Comparison of ENCODE assay signal across 9 mouse cellular contexts in the genomic region with DNA sequence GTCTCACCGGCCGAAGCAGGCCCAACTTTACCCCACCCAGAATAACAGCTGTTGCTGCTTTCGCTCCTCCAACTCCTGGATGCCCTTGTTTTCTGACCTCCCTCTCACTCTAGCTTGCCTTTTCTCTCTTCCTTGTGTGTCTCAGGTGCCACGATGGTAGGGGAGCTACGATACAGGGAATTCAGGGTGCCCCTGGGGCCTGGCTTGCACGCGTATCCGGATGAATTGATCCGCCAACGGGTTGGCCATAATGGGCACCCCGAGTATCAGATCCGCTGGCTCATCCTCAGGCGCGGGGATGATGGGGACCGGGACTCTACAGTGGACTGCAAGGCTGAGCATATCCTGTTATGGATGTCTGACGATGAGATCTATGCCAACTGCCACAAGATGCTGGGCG. TPM values are rescaled to one million over a fixed set of nuclear protein-coding genes. Genes with fewer than 3 reads are reported as not detected.
DNase-seq lines count a peak whose midpoint lies in the region; ATAC-seq and TF ChIP-seq lines count a peak whose summit lies in the region.
"Had no signal": no experiment of that assay in that cellular context is flagged by ENCODE, and none has a peak within 500 bp of the region (broad histone marks: within the 10 kb centered on the region; RNA-seq: fewer than 3 reads in every experiment).

No protein-coding gene starts in this region.

- peaks cover 15% of the 10 kb centered on the region for H3K79me2 ChIP-seq in MEL (ENCODE audit: control insufficient read depth, insufficient read depth, low read length, poor library complexity)

- no peak for TF ChIP-seq CTCF in MEL (IDR thresholded peaks at IDR 0.05 in 2 of 3, conservative IDR thresholded peaks at IDR 0.05 in 1 of 3; ENCODE audit: control insufficient read depth in 1 of 3, insufficient read depth in 1 of 3, low read depth in 2 of 3, low read length in 3 of 3, poor library complexity in 1 of 3, severe bottlenecking in 1 of 3)

- TF ChIP-seq POLR2A in MEL (IDR thresholded peaks at IDR 0.05; ENCODE audit: control insufficient read depth in 1 of 2, insufficient read depth in 1 of 2, low read depth in 1 of 2, low read length in 2 of 2, poor library complexity in 1 of 2), result no peak; a peak in 1 of 4 replicates

- H3K4me2 ChIP-seq in heart, embryonic 12.5 days, result peak overlapping the region; percentile 91

- WGBS in heart, embryonic 12.5 days, result 67% methylated on average over 17 of the region's 17 CpGs
- WGBS in midbrain, embryonic 10.5 days, result 82% methylated on average over 17 of the region's 17 CpGs

- H3K4me1 ChIP-seq in heart, embryonic 12.5 days (replicated peaks), result peaks cover 52% of the 10 kb centered on the region
- peaks cover 6 to 10% of the 10 kb centered on the region in 2 experiments; a peak in 3 of 4 replicates for H3K4me1 ChIP-seq in MEL (ENCODE audit: control insufficient read depth in 1 of 2, insufficient read depth in 2 of 2, low read length in 2 of 2)
- H3K4me1 ChIP-seq in midbrain, embryonic 10.5 days, result peaks cover 49% of the 10 kb centered on the region

- intact Hi-C loops in heart, postnatal 25 days (cut with DNase I), result no loop called here
- intact Hi-C loops in heart, postnatal 10 days (cut with DNase I), result no loop called here

- H3K27me3 ChIP-seq in heart, embryonic 12.5 days (replicated peaks), result no peaks in the 10 kb centered on the region
- no peaks in the 10 kb centered on the region for H3K27me3 ChIP-seq in MEL (ENCODE audit: control insufficient read depth in 1 of 2, insufficient read depth in 2 of 2, low read length in 2 of 2)
- no peaks in the 10 kb centered on the region for H3K27me3 ChIP-seq in midbrain, embryonic 10.5 days (ENCODE audit: low read depth, poor library complexity, severe bottlenecking)

- H3K4me3 ChIP-seq in heart, embryonic 12.5 days, result peak overlapping the region; percentile 78
- H3K4me3 ChIP-seq in MEL (ENCODE audit: control insufficient read depth in 1 of 2, insufficient read depth in 1 of 2, low read depth in 2 of 2, low read length in 2 of 2), result peak overlapping the region; percentile 78 to 99
- peak overlapping the region; percentile 82 for H3K4me3 ChIP-seq in midbrain, embryonic 10.5 days

- ATAC-seq in heart, embryonic 12.5 days (ENCODE audit: insufficient number of reproducible peaks, low FRiP score), result no peak
- ATAC-seq in cerebellum, adult (ENCODE audit: insufficient number of reproducible peaks, low FRiP score, low TSS enrichment), result no peak

- H3K9ac ChIP-seq in heart, embryonic 12.5 days, result peak overlapping the region; percentile 94
- peak overlapping the region; percentile 83 for H3K9ac ChIP-seq in MEL (ENCODE audit: control insufficient read depth, low read depth, low read length, poor library complexity, severe bottlenecking)

- H3K9me3 ChIP-seq in heart, embryonic 12.5 days (replicated peaks), result no peaks in the 10 kb centered on the region
- H3K9me3 ChIP-seq in MEL (replicated peaks; ENCODE audit: insufficient read depth, low read length), result no peaks in the 10 kb centered on the region
- no peaks in the 10 kb centered on the region for H3K9me3 ChIP-seq in midbrain, embryonic 10.5 days (replicated peaks)

- TF ChIP-seq RAD21 in MEL (IDR thresholded peaks at IDR 0.05; ENCODE audit: low read depth, low read length), result no peak

- H3K36me3 ChIP-seq in heart, embryonic 12.5 days, result peaks cover 51% of the 10 kb centered on the region
- H3K36me3 ChIP-seq in MEL (ENCODE audit: control insufficient read depth in 1 of 2, insufficient read depth in 2 of 2, low read length in 2 of 2), result peaks cover 0 to 7% of the 10 kb centered on the region in 2 experiments; a peak in 2 of 4 replicates
- peaks cover 63% of the 10 kb centered on the region for H3K36me3 ChIP-seq in midbrain, embryonic 10.5 days

- peak overlapping the region; percentile 98 for H3K27ac ChIP-seq in heart, embryonic 12.5 days (ENCODE audit: poor library complexity, severe bottlenecking)
- no peak overlapping the region for H3K27ac ChIP-seq in MEL (ENCODE audit: control insufficient read depth, low read depth, low read length)
- peak overlapping the region; percentile 96 for H3K27ac ChIP-seq in midbrain, embryonic 10.5 days (replicated peaks)

- no peak for DNase-seq in heart, postnatal 25 days (ENCODE audit: low spot score)
- no peak for DNase-seq in MEL (ENCODE audit: low read depth, low spot score)
- DNase-seq in heart, postnatal 10 days, result peak; percentile 28 to 46
- DNase-seq in midbrain, embryonic 10.5 days (ENCODE audit: low spot score), result no peak
- DNase-seq in urinary bladder, postnatal 10 days (ENCODE audit: low spot score), result no peak
- DNase-seq in B cell, adult 2 months, result no peak
- DNase-seq: right cerebral cortex, adult 18-20 months had no signal

- no peak for TF ChIP-seq EP300 in MEL (IDR thresholded peaks at IDR 0.05; ENCODE audit: low read depth in 1 of 2, low read length in 2 of 2)

TF ChIP-seq in MEL, 35 proteins besides CTCF, POLR2A, EP300 and RAD21:
- TF ChIP-seq USF2 (IDR thresholded peaks at IDR 0.05; ENCODE audit: borderline replicate concordance in 1 of 2, insufficient read depth in 1 of 2, low read depth in 1 of 2, low read length in 2 of 2) (no peak), ETS1 (IDR thresholded peaks at IDR 0.05; ENCODE audit: low read depth, low read length) (no peak), MXI1 (IDR thresholded peaks at IDR 0.05; ENCODE audit: low read depth, low read length) (no peak), SIN3A (IDR thresholded peaks at IDR 0.05; ENCODE audit: low read length) (no peak), KAT2A (conservative IDR thresholded peaks at IDR 0.05; ENCODE audit: low read depth, low read length) (no peak), GATA1 (IDR thresholded peaks at IDR 0.05; ENCODE audit: low read depth, low read length) (no peak), SMC3 (IDR thresholded peaks at IDR 0.05; ENCODE audit: low read depth, low read length) (no peak), GABPA (IDR thresholded peaks at IDR 0.05; ENCODE audit: low read depth, low read length) (no peak), ZNF384 (IDR thresholded peaks at IDR 0.05; ENCODE audit: low read depth, low read length) (no peak), MAZ (IDR thresholded peaks at IDR 0.05; ENCODE audit: low read depth, low read length) (no peak), MEF2A (IDR thresholded peaks at IDR 0.05; ENCODE audit: extremely low read depth, insufficient replicate concordance, low read depth, low read length, poor library complexity, severe bottlenecking) (no peak)

RNA-seq across cellular contexts. Expression of a gene that starts 1.2 kb away (rescaled TPM):
- 48.1 and 53.1 TPM in 2 replicates for polyA plus RNA-seq in heart, embryonic 12.5 days (2016; fragmentation: Nextera tagmentation; extraction: Ambion mirVana)
- total RNA-seq in heart, postnatal 25 days (2021), result 10 to 100 TPM; 21.3 to 23.0 TPM
- total RNA-seq in MEL (2012; rRNA removed), result 32.6 and 35.1 TPM in 2 replicates
- 10 to 100 TPM; 35.8 to 45.8 TPM for polyA plus RNA-seq in MEL (2012; ENCODE audit: insufficient read depth in 1 of 2, insufficient read length in 2 of 2, low read depth in 1 of 2, low replicate concordance in 2 of 2, missing spikeins in 1 of 2)
- 10 to 100 TPM; 56.1 to 62.2 TPM for total RNA-seq in heart, postnatal 10 days (2021)
- 37.4 and 45.1 TPM in 2 replicates for polyA plus RNA-seq in midbrain, embryonic 10.5 days (2016; fragmentation: Nextera tagmentation; extraction: Ambion mirVana)

RNA-seq across cellular contexts. Expression of a gene that starts 5.3 kb away (rescaled TPM):
- 90.9 and 99.0 TPM in 2 replicates for polyA plus RNA-seq in heart, embryonic 12.5 days (2016; fragmentation: Nextera tagmentation; extraction: Ambion mirVana)
- 100 to 1,000 TPM; 125 to 132 TPM for total RNA-seq in heart, postnatal 25 days (2021)
- 224 and 237 TPM in 2 replicates for total RNA-seq in MEL (2012; rRNA removed)
- polyA plus RNA-seq in MEL (2012; ENCODE audit: insufficient read depth in 1 of 2, insufficient read length in 2 of 2, low read depth in 1 of 2, low replicate concordance in 2 of 2, missing spikeins in 1 of 2), result 100 to 1,000 TPM in 1 of 2 experiments, not detected in 1; 207 TPM
- 100 to 1,000 TPM; 117 to 122 TPM for total RNA-seq in heart, postnatal 10 days (2021)
- 126 and 129 TPM in 2 replicates for polyA plus RNA-seq in midbrain, embryonic 10.5 days (2016; fragmentation: Nextera tagmentation; extraction: Ambion mirVana)

RNA-seq across cellular contexts. Expression of a gene that starts 5.5 kb away (rescaled TPM):
- polyA plus RNA-seq in heart, embryonic 12.5 days (2016; fragmentation: Nextera tagmentation; extraction: Ambion mirVana), result 19.9 and 21.1 TPM in 2 replicates
- 10 to 100 TPM; 26.3 to 27.1 TPM for total RNA-seq in heart, postnatal 25 days (2021)
- 4.6 and 5.4 TPM in 2 replicates for total RNA-seq in MEL (2012; rRNA removed)
- polyA plus RNA-seq in MEL (2012; ENCODE audit: insufficient read depth in 1 of 2, insufficient read length in 2 of 2, low read depth in 1 of 2, low replicate concordance in 2 of 2, missing spikeins in 1 of 2), result 1 to 10 TPM in 1 of 2 experiments, not detected in 1; 9.5 TPM
- total RNA-seq in heart, postnatal 10 days (2021), result 10 to 100 TPM; 23.8 to 28.2 TPM
- polyA plus RNA-seq in midbrain, embryonic 10.5 days (2016; fragmentation: Nextera tagmentation; extraction: Ambion mirVana), result 33.0 and 40.3 TPM in 2 replicates

RNA-seq across cellular contexts. Expression of a gene that starts 22.0 kb away (rescaled TPM):
- 68.5 and 71.4 TPM in 2 replicates for polyA plus RNA-seq in heart, embryonic 12.5 days (2016; fragmentation: Nextera tagmentation; extraction: Ambion mirVana)
- total RNA-seq in heart, postnatal 25 days (2021), result 1 to 10 TPM; 3.3 to 4.1 TPM
- total RNA-seq in MEL (2012; rRNA removed), result 0.04 and 0.39 TPM in 2 replicates
- polyA plus RNA-seq in MEL (2012; ENCODE audit: insufficient read depth in 1 of 2, insufficient read length in 2 of 2, low read depth in 1 of 2, low replicate concordance in 2 of 2, missing spikeins in 1 of 2), result under 1 TPM in 1 of 2 experiments, not detected in 1; 0.10 TPM
- total RNA-seq in heart, postnatal 10 days (2021), result 10 to 100 TPM; 19.5 to 22.3 TPM
- 65.3 and 68.4 TPM in 2 replicates for polyA plus RNA-seq in midbrain, embryonic 10.5 days (2016; fragmentation: Nextera tagmentation; extraction: Ambion mirVana)

RNA-seq across cellular contexts. Expression of a gene that starts 22.9 kb away (rescaled TPM):
- 36.5 and 38.9 TPM in 2 replicates for polyA plus RNA-seq in heart, embryonic 12.5 days (2016; fragmentation: Nextera tagmentation; extraction: Ambion mirVana)
- total RNA-seq in heart, postnatal 25 days (2021), result 10 to 100 TPM in 1 of 2 experiments, 1 to 10 TPM in 1; 9.9 to 10.8 TPM
- 43.6 and 55.3 TPM in 2 replicates for total RNA-seq in MEL (2012; rRNA removed)
- 10 to 100 TPM in 1 of 2 experiments, not detected in 1; 51.2 TPM for polyA plus RNA-seq in MEL (2012; ENCODE audit: insufficient read depth in 1 of 2, insufficient read length in 2 of 2, low read depth in 1 of 2, low replicate concordance in 2 of 2, missing spikeins in 1 of 2)
- total RNA-seq in heart, postnatal 10 days (2021), result 10 to 100 TPM; 12.9 to 19.0 TPM
- polyA plus RNA-seq in midbrain, embryonic 10.5 days (2016; fragmentation: Nextera tagmentation; extraction: Ambion mirVana), result 69.4 and 69.6 TPM in 2 replicates

Comparison
In these comparisons a context has a peak if more than half of its experiments do, and no peak if none do; other contexts are left out.
1. DNase-seq: peak in heart, postnatal 10 days (2 of 2); none in heart, postnatal 25 days (single experiment), MEL (single experiment), midbrain, embryonic 10.5 days (single experiment), urinary bladder, postnatal 10 days (single experiment) and B cell, adult 2 months (0 of 2).
2. Peak in every context shown above with its lines, with median percentiles within 50 percentile points of each other: H3K4me3 ChIP-seq.